Mouse (Mus musculus): Measurements from ENCODE around the gene B4galt2. TPM values are rescaled to one million over a fixed set of nuclear protein-coding genes. Genes with fewer than 3 reads are reported as not detected.
A peak's percentile ranks its signal among the peaks of the same experiment; 100 is the strongest.

Gene B4galt2
- polyA plus RNA-seq, 1 experiment from 2014 or later: 5.2 TPM

- WGBS (ENCODE audit: insufficient replicate concordance): 41% methylated on average over 4 of the region's 4 CpGs
Observed at GRCm38 (mm10) chr4:117917402-117917801, 34.1 kb upstream of the B4galt2 start.

GRCm38 (mm10) chr4:117916386-117916785 lies 33.1 kb upstream of the B4galt2 start:
- peak overlapping the region; percentile 88 for H3K9ac ChIP-seq
- 31% methylated on average over 5 of the region's 5 CpGs for WGBS (ENCODE audit: insufficient replicate concordance)
- peak overlapping the region; percentile 78 for H3K27ac ChIP-seq
- peak overlapping the region; percentile 84 for H3K4me2 ChIP-seq
- H3K36me3 ChIP-seq: peaks cover 13% of the 10 kb centered on the region
- no peaks in the 10 kb centered on the region for H3K9me3 ChIP-seq (replicated peaks)
- H3K4me3 ChIP-seq: peak overlapping the region; percentile 73
- H3K4me1 ChIP-seq: peaks cover 64% of the 10 kb centered on the region
- H3K27me3 ChIP-seq (replicated peaks): peaks cover under 1% of the 10 kb centered on the region; the same call in 1 of the 2 replicates
- ATAC-seq: no peak

More at GRCm38 (mm10) chr4:117917402-117917801, 34.1 kb upstream of the B4galt2 start:
- H3K36me3 ChIP-seq: peaks cover 3% of the 10 kb centered on the region
- H3K9me3 ChIP-seq (replicated peaks): no peaks in the 10 kb centered on the region
- ATAC-seq: no peak
- H3K4me3 ChIP-seq: no peak overlapping the region
- H3K27me3 ChIP-seq (replicated peaks): peaks cover 10% of the 10 kb centered on the region
- H3K4me1 ChIP-seq: peaks cover 55% of the 10 kb centered on the region
- peak overlapping the region; percentile 4; the same call in 1 of the 2 replicates for H3K4me2 ChIP-seq
- 0 out of 2 replicates have a peak overlapping the region, but pooled peaks have one; percentile 23 for H3K27ac ChIP-seq
- peak overlapping the region; percentile 2; the same call in 1 of the 2 replicates for H3K9ac ChIP-seq

- H3K4me1 ChIP-seq: peaks cover 66% of the 10 kb centered on the region
Observed at GRCm38 (mm10) chr4:117915489-117916105, 32.3 kb upstream of the B4galt2 start.

GRCm38 (mm10) chr4:117914591-117915442 lies 31.5 kb upstream of the B4galt2 start, which contains the start of gene Ipo13:
TSS of gene Ipo13 (minus strand) at chr4:117914999.
- H3K27ac ChIP-seq: peak within 1 kb of the TSS; percentile 81
- no peaks in the 10 kb centered on the region for H3K9me3 ChIP-seq (replicated peaks)
- WGBS (ENCODE audit: insufficient replicate concordance): under 1% methylated on average over 61 of the region's 61 CpGs
- H3K4me2 ChIP-seq: peak within 1 kb of the TSS; percentile 84
- peak within 1 kb of the TSS; percentile 88 for H3K9ac ChIP-seq
- H3K4me3 ChIP-seq: peak within 1 kb of the TSS; percentile 73
- no peaks in the 10 kb centered on the region for H3K27me3 ChIP-seq (replicated peaks)
- H3K36me3 ChIP-seq: peaks cover 29% of the 10 kb centered on the region
- ATAC-seq: peak; percentile 92
- peaks cover 73% of the 10 kb centered on the region for H3K4me1 ChIP-seq

More at GRCm38 (mm10) chr4:117915489-117916105, 32.3 kb upstream of the B4galt2 start:
- peak overlapping the region; percentile 88 for H3K9ac ChIP-seq
- no peaks in the 10 kb centered on the region for H3K27me3 ChIP-seq (replicated peaks)
- peak overlapping the region; percentile 78 for H3K27ac ChIP-seq
- no peaks in the 10 kb centered on the region for H3K9me3 ChIP-seq (replicated peaks)
- peak overlapping the region; percentile 84 for H3K4me2 ChIP-seq
- 2% methylated on average over 19 of the region's 19 CpGs for WGBS (ENCODE audit: insufficient replicate concordance)
- H3K36me3 ChIP-seq: peaks cover 21% of the 10 kb centered on the region
- peak overlapping the region; percentile 73 for H3K4me3 ChIP-seq
- ATAC-seq: no peak

GRCm38 (mm10) chr4:117914031-117914430 lies 30.7 kb upstream of the B4galt2 start:
- H3K4me1 ChIP-seq: peaks cover 80% of the 10 kb centered on the region
- no peaks in the 10 kb centered on the region for H3K27me3 ChIP-seq (replicated peaks)
- peaks cover 37% of the 10 kb centered on the region for H3K36me3 ChIP-seq
- H3K9me3 ChIP-seq (replicated peaks): no peaks in the 10 kb centered on the region
- H3K9ac ChIP-seq: peak overlapping the region; percentile 88
- no peak; the same call in 1 of the 2 replicates for ATAC-seq
- WGBS (ENCODE audit: insufficient replicate concordance): 19% methylated on average over 8 of the region's 8 CpGs
- H3K4me2 ChIP-seq: peak overlapping the region; percentile 84
- H3K4me3 ChIP-seq: peak overlapping the region; percentile 73
- peak overlapping the region; percentile 81 for H3K27ac ChIP-seq

GRCm38 (mm10) chr4:117913421-117913820 lies 30.1 kb upstream of the B4galt2 start:
- Histone ChIP-seq H3K9me3 (replicated peaks) (no peaks in the 10 kb centered on the region), H3K27ac (peak overlapping the region; percentile 46), H3K4me3 (peak overlapping the region; percentile 73), H3K4me1 (peaks cover 77% of the 10 kb centered on the region), H3K4me2 (peak overlapping the region; percentile 84), H3K27me3 (replicated peaks) (no peaks in the 10 kb centered on the region), H3K36me3 (peaks cover 43% of the 10 kb centered on the region), H3K9ac (peak overlapping the region; percentile 88)
- no peak for ATAC-seq
- 69% methylated on average over 3 of the region's 3 CpGs for WGBS (ENCODE audit: insufficient replicate concordance)

- Histone ChIP-seq H3K9me3 (replicated peaks) (no peaks in the 10 kb centered on the region), H3K27ac (0 out of 2 replicates have a peak overlapping the region, but pooled peaks have one; percentile 46), H3K4me1 (peaks cover 70% of the 10 kb centered on the region), H3K4me3 (peak overlapping the region; percentile 73), H3K9ac (peak overlapping the region; percentile 12; the same call in 1 of the 2 replicates), H3K4me2 (peak overlapping the region; percentile 84), H3K27me3 (replicated peaks) (no peaks in the 10 kb centered on the region), H3K36me3 (peaks cover 49% of the 10 kb centered on the region)
- no peak for ATAC-seq
- 83% methylated on average over 7 of the region's 7 CpGs for WGBS (ENCODE audit: insufficient replicate concordance)
Observed at GRCm38 (mm10) chr4:117912685-117913273, 29.5 kb upstream of the B4galt2 start.

- Histone ChIP-seq H3K36me3 (peaks cover 54% of the 10 kb centered on the region), H3K9me3 (replicated peaks) (no peaks in the 10 kb centered on the region), H3K4me3 (no peak overlapping the region), H3K4me1 (peaks cover 64% of the 10 kb centered on the region), H3K4me2 (no peak overlapping the region), H3K27ac (no peak overlapping the region), H3K27me3 (replicated peaks) (no peaks in the 10 kb centered on the region), H3K9ac (no peak overlapping the region)
- ATAC-seq: no peak
- 86% methylated on average over 13 of the region's 13 CpGs for WGBS (ENCODE audit: insufficient replicate concordance)
Observed at GRCm38 (mm10) chr4:117912131-117912561, 28.9 kb upstream of the B4galt2 start.

GRCm38 (mm10) chr4:117908834-117909453 lies 25.7 kb upstream of the B4galt2 start:
- H3K36me3 ChIP-seq: peaks cover 84% of the 10 kb centered on the region
- ATAC-seq: no peak
- H3K4me3 ChIP-seq: no peak overlapping the region
- no peak overlapping the region for H3K27ac ChIP-seq
- 82% methylated on average over 8 of the region's 8 CpGs for whole genome bisulfite sequencing (ENCODE audit: insufficient replicate concordance)
- H3K27me3 ChIP-seq (replicated peaks): no peaks in the 10 kb centered on the region
- no peak overlapping the region for H3K4me2 ChIP-seq
- H3K9ac ChIP-seq: no peak overlapping the region
- H3K4me1 ChIP-seq: peaks cover 43% of the 10 kb centered on the region
- no peaks in the 10 kb centered on the region for H3K9me3 ChIP-seq (replicated peaks)

GRCm38 (mm10) chr4:117906196-117906595 lies 22.9 kb upstream of the B4galt2 start:
- no peak for ATAC-seq
- Histone ChIP-seq H3K4me1 (peaks cover 18% of the 10 kb centered on the region), H3K4me3 (no peak overlapping the region), H3K4me2 (no peak overlapping the region), H3K36me3 (peaks cover 96% of the 10 kb centered on the region), H3K27me3 (replicated peaks) (no peaks in the 10 kb centered on the region), H3K9me3 (replicated peaks) (no peaks in the 10 kb centered on the region), H3K27ac (no peak overlapping the region), H3K9ac (no peak overlapping the region)
- WGBS (ENCODE audit: insufficient replicate concordance): 85% methylated on average over 3 of the region's 3 CpGs

GRCm38 (mm10) chr4:117904761-117905160 lies 21.5 kb upstream of the B4galt2 start:
- no peak overlapping the region for H3K9ac ChIP-seq
- 86% methylated on average over 8 of the region's 8 CpGs for WGBS (ENCODE audit: insufficient replicate concordance)
- H3K4me1 ChIP-seq: peaks cover 9% of the 10 kb centered on the region
- H3K4me2 ChIP-seq: no peak overlapping the region
- no peak overlapping the region for H3K4me3 ChIP-seq
- no peak overlapping the region for H3K27ac ChIP-seq
- ATAC-seq: no peak
- H3K9me3 ChIP-seq (replicated peaks): no peaks in the 10 kb centered on the region
- no peaks in the 10 kb centered on the region for H3K27me3 ChIP-seq (replicated peaks)
- peaks cover 96% of the 10 kb centered on the region for H3K36me3 ChIP-seq
